Mouse (Mus musculus) layer of hippocampus, adult 18-20 months (tissue): ENCODE data around the gene Abl2. TPM values are rescaled to one million over a fixed set of nuclear protein-coding genes. Genes with fewer than 3 reads are reported as not detected.
"Not testable (repeated sequence)": the region's sequence is repeated elsewhere in the genome, so short reads cannot be mapped to it uniquely, and the experiment has no call there.

Experiments
- DNase-seq, 2 experiments: peaks; one replicate each; pipeline ENCODE4 v3.0.0; 2022; ENCODE audit warnings: low spot score in 2 of 2
- long read RNA-seq: library from polyadenylated mRNA; stranded (forward); transcript quantifications from one replicate; pipeline ENCODE4 v2.0.0, GENCODE M21; 2021
- total RNA-seq, 2 experiments: library from RNA; stranded (reverse); gene quantifications; 2 replicates each; pipeline ENCODE4 v1.2.3; 2021

Abl2 gene
- total RNA-seq, result 10 to 100 TPM; 83.1 to 89.9 TPM
- long read RNA-seq, full-length matches to known transcripts, result 2 of 36 reads
- long read RNA-seq, partial matches to known transcripts, result 1 of 36 reads
- long read RNA-seq, other reads (novel, unspliced or antisense), result 33 of 36 reads

DNA sequence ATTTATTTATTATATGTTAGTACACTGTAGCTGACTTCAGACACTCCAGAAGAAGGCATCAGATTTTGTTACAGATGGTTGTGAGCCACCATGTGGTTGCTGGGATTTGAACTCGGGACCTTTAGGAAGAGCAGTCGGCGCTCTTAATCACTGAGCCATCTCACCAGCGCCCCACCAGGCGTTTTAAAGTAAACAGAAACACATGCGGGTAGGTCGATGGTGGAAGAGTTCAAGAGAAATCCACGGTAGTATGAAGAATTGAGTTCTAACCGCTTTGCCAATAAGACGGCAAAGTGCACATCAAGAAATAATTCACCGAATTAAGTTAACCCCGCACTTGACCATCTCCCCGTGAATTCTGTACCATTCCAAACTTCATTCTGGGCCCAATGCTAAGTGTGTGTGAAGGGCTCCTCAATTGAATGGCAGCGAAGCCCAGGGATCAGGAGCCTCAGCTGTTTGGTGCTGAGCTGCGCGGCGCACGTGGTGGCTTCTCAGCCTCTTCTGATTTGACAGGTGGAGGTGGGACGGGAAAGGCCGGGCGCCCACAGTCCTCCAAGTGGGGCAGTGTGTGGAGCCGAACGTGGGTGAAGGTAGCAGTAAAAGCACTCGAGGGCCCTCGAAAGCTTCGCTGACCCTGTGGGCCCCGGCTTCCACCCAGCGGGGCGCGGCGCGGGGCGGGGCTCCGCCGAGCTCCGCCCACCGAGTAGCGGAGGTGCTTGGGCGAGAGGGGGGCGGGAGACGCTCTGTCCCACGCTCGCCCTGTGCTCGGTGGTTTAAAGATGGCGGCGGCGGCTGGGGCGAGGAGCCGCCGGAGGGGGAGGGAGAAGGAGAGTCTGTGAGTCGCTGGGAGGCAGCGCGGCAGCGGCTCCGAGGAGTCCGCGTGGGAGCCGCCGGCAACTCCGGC, at the start of gene Abl2:
TSS of gene Abl2 (plus strand) at position 763 of the 907 bp plus-strand sequence.
- peak; percentile 84 to 92 for DNase-seq

DNA sequence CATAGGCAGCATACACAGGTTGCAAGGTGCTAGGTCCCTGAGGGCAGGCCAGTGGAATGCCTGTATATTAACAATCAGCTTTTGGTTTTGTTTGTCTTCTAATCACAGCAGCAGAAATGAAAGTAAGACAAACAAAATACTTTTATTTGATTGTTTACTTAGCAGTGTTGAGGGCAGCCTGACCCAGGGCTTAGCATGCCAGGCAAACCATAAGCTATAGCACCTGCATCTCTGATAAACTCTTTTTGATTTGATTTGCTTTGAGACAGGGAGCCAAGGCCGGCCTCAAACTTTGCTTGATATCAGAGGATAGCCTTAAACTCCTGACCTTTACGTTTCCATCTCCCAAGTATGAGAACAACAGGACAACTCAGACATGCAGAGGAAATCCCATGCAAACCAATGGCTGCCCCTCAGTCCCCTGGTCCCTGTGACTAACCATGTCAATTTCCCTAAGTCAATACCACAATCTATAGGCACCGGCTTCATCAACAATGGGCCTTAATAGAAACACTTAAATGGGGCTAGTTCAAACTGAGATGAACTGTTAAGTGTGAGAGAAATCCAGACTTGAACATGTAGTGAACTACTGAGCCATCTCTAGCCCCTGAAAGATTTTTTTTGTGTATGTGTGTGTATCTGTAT, 38.3 kb upstream of the Abl2 start:
- DNase-seq, result no peak

DNA sequence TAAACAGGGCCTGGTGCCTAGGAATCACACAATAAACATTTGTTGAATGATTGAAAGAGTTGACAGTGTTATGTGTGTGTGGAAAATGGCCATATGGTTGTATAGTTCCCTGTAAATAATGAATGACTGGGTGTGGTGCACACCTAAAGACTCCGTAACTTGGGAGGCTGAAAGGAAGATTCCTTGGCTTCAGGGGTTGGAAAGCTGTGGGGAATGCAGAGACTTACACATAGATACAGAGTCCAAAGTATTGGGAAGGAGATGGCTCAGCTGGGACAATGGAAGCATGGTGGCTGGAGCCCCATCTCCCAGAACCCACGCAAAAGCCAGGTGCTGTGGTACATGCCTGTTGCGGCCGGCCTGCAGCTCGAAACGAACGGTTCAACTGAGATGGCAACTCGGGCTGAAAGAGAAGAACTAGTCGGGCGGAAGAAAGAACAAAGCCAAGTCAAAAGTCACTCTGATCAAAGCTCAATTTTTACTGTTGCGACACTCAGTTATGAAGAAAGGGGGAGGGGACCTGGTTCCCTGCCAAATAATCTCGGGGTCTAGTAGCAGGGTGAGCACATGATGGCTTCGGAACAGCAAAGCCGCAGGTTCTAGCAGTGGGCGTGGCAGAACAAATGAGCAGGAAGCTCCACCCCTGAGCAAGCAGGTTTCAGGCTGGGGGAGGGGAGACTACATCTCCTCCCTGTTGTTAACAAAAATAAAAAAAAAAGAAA, 36.6 kb upstream of the Abl2 start:
- no peak for DNase-seq

DNA sequence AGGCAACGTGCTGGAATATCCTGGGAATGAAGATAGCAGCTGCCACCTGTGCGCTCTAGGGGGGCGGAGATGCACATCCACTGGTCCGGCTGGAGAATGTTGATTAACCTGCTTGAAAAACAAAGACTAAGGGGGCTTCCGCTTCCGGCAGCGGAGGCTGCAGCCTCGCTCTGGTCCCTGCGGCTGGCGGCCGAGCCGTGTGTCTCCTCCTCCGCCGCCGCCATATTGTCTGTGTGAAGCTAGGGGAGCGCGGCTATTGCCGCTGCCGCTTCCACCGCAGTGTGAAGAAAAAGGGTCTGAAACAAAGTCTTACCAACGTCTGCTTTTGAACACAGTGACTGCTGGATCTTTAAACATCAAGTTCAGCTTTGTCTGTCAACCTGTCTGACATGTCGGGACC, 34.7 kb upstream of the Abl2 start, which contains the start of gene Gm10031:
TSS of gene Gm10031 (plus strand) at position 171 of the 400 bp plus-strand sequence.
- not testable (repeated sequence) for DNase-seq

DNA sequence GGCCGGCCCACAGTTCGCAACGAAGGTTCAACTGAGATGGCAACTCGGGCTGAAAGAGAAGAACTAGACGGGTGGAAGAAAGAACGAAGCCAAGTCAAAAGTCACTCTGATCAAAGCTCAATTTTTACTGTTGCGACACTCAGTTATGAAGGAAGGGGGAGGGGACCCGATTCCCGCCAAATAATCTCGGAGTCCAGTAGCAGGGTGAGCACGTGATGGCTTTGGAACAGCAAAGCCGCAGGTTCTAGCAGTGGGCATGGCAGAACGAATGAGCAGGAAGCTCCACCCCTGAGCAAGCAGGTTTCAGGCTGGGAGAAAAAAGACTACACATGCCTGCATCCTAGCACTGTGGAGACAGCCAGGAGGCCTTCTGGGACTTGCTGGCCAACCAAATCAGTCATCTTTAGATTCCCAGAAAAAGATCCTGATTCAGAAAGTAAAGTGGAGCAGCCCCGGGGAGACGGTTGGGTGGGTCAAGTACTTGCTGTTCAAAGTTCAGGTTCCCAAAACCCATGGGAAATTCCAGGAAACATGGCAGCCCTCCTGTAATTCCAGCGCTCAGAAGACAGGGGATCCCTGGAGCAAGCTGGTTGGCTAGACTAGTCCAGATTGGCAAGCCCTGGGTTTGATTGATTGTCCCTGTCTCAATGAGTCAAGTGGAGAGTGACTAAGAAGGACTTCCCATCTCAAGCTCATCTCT, 26.0 kb upstream of the Abl2 start:
- DNase-seq, result not testable (repeated sequence)

DNA sequence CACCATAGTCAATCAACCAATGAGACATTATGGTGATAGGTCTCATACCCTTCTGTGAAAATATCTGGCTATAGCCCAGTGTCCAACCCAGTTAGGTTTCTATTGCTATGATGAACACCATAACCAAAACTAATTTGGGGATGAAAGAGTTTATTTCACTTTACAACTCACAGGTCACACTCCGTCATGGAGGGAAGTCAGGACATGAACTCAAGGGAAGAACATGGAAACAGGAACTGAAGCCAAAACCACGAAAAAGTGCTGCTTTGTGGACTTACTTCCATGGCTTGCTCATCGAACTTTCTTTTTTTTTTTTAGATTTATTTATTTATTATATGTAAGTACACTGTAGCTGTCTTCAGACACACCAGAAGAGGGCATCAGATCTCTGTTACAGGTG, 25.1 kb upstream of the Abl2 start:
- no peak for DNase-seq

DNA sequence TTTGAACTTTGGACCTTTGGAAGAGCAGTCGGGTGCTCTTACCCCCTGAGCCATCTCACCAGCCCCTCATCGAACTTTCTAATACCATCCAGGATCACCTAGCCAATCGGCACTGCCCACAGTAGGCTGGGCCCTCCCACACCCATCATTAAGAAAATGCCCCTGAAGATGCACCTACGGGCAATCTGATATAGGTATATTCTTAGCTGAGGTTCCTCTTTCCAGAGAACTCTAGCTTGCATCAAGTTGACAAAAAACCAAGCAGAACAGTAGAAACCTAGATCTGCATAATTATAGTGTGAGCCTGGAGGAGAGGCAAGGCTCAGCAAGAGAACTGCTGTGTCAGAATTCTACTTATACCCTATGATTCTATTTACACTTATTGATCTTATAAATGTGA, 24.7 kb upstream of the Abl2 start:
- DNase-seq, result no peak

DNA sequence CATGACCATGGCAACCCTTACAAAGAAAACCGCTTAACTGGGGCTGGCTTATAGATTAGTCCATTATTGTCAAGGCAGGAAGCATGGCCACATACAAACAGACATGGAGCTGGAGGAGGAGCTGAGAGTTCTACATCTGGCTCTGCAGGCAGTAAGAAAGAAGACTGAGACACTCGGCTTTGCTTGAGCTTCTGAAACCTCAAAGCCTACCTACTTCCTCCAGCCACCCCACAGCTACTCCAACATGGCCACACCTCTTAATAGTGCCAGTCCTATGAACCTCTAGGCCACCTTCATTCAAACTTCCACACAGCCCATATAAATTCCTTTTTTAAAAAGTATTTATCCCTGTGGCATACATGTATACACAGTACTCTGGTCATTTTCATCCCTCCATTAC, 21.6 kb upstream of the Abl2 start:
- no peak for DNase-seq

DNA sequence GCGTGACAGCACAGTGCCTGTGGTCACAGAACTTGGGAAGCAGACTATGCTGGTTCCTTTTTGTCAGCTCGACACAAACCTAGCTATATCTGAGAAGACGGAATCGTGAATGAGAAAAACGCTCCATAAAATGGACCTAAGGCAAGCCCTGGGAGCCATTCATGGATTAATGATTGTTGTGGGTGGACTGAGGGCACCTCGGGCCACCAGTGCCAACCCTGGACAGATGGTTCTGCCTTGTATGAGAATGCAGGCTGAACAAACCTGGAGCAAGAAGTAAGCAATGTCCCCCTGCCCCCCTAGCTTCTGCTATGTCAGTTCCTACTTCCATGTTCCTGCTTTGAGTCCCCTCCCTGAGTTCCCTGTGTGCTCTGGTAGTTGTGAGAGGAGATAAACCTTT, 20.9 kb upstream of the Abl2 start:
- DNase-seq, result no peak

DNA sequence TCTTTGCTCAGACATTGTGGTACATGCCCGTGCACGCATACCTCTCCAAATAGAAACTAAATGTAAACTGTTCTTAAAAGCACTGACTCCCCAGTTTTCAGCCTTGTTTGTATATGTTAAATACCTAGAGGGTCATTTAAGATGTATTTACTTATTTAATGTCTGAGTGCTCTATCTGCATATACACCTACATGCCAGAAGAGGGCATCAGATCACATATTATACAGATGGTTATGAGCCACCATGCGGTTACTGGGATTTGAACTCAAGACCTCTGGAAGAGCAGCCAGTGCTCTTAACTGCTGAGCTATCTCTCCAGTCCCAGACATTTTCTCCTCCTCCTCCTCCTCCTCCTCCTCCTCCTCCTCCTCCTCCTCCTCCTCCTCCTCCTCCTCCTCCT, 20.2 kb upstream of the Abl2 start:
- DNase-seq, result no peak

DNA sequence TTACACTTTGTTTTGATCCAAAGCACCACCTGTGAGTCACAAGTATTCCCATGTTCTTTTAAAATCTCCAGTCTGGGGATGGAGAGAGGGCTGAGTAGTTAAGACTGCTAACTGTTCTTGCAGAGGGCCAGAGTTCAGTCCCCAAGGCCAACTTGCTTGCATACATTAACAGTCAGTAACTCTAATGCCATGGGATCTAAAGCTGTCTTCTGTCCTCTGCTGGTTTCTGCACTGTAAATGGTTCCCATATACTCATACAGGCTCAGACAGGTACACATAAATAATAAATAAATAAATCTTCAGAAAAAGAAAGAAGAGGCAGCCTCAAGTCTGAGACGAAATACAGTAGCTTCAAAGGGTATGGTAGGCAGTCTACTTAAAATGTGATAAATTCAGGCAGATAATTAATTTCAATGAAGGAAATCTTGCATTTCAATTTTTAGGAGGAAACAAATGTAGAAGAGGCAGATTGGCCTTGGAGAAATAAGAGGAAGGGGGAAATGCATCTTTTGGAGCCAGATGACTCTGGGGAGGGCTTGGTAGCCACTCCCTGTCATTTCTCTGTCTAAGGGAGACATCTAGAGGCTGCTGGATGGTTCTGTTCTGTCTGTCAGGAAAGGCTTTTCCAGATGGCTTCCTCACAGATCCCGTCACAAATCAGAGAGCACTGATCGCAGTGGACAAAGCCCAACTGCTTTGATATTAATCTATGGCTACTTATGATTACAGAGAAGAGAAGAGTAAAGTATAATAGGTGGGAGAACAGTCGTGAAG, 18.6 kb upstream of the Abl2 start:
- DNase-seq, result peak; percentile 7 to 65

DNA sequence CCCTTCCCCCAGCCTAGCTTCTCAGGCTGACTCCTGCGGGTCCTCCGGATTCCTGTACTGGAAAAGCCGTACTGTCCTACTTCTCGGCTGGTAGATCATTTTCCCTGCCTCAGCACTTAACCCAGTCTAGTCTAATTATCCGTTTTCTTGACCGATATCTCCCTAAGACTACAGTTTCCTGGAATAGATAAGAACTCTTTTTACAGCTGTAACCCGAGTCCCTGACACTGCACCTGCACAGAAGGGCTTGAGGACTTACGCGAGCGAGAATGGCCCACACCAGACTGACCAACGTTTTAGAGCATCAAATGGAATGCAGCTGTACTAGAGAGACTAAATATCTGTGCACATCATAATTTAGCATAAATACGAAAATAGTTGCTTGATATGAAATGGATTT, 14.6 kb upstream of the Abl2 start:
- DNase-seq, result no peak

DNA sequence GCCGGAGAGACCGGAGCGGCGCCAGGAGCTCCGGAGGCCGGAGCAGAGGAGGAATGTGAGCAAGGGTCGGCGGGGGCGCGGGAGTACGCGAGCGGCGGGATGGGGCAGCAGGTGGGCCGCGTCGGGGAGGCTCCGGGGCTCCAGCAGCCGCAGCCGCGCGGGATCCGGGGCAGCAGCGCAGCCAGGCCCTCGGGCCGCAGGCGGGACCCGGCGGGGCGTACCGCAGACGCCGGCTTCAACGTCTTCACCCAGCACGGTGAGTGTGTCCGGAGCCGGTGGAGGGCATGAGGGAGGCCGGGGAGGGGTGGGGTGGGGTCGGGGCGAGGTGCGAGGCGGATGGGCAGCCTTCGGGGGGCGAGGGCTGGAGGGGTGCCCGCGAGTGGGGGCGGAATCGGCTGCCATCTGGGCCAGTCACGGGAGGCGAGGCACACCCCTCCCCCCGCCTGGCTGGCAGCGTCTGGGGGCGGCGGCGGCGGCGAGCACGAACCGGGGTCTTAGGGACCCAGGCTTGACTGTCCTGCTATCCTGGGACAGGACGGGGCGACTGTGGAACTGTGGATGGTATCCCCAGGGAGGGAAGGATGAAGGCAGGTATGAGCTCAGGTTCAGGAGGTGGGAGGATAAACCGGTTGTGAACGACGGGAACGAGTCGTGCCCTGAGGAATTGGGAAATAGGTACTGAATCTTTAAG, 509 bp downstream of the Abl2 start:
- DNase-seq, result peak; percentile 22 to 63

DNA sequence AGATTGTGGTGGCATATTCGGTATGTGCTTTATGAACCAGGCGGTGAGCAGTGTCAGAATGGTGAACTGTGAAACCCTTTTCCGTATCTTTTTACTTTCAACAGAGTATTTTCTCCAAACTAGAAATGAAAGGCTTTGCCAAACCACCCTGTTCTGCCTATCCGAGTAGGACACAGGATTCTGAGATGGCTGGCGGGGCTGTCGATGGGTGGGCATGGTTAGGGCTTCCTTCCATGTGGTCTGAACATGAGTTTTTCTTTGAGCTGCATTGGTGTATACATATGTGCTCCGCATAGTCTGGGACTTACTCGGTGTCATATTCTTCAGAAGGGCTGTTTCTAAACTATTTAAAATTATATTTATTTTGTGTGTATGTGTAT, 1.0 kb downstream of the Abl2 start:
- DNase-seq, result no peak

DNA sequence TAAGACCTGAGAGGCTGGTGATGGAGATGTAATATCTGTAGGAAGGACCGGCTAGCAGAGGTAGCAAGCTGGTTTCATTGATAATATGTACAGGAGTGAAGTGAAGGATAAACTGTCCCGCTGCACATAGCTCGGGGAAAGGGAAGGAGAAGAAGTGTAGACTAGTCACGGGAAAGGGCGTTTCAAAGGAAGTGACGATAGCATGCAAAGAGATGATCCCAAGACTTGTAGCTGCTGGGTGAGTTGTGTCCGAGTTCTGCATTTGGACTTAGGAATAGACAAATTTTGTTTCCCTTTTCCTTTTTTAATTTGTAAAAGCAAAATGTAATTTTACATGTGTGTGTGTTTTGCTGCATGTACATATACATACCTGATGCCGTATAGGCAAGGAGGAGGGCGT, 1.9 kb downstream of the Abl2 start:
- no peak for DNase-seq

DNA sequence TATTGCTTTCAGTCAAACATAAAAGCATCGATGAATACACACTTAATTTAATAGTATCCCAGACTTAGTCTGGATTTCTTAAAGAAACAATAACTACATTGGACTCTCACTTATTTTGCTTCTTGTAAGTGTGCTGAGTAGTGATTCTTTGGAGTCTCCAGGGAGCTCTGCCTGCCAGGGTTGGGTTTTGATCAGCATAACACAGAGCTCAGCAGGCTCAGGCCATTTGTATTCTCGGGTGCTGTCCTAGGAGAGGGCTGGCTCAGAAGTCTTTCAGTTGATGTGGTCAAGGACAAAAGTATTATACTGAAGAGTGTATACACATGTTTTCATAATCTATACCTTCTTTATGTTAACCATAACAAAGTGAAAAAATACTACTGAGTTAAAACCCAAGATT, 6.7 kb downstream of the Abl2 start:
- DNase-seq, result no peak

DNA sequence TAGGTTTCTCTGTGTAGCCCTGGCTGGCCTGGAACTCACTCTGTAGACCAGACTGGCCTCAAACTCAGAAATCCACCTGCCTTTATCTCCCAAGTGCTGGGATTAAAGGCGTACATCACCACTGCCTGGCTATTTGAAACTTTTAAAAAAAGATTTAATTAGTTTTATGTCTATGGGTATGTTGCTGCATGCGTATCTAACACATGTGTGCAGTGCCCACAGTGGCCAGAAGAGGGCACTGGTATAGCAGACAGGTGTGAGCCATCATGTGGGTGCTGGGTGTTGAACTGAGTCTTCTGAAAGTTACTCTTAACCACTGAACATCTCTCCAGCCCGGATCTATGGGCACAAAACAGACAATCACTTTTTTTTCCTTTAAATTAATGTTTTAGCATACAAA, 7.5 kb downstream of the Abl2 start:
- DNase-seq, result no peak

DNA sequence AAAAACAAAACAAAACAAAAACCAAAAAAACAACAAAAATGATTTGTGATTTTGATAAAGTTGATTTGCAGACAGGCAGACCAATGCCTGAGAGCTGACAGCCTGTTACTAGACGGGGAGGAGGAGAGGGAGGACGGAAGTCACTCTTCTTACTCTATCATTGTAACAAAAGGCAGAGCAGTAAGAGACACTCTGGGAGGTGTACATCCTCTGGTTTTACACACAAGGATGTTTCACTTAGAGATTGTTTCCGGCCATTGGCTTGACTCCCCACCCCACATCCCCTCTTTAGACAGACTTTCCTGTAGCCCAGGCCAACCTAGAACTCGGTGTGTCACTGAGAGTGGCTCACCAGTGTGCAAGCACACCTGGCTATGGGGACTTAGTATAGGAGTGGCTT, 11.0 kb downstream of the Abl2 start:
- no peak for DNase-seq

DNA sequence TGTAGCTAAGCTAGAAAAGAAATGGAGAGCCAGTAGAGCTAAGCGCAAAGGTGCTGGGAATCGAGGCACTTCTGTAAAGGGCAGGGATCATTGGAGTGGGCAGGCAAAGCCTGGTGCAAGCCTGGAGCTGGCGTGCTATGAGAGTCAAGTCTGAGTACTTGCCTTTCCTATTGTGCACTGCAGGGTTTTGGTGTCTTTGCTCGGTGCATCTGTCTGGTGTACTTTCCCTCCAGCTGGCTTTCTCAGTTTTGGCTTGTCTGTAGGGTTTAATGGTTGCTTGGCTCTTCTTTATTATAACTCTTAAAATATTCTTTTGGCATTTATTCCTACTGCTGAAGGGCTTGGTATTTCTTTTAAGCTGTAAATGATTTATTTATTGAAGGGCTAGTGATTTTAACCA, 14.4 kb downstream of the Abl2 start:
- peak; percentile 50 to 69 for DNase-seq

DNA sequence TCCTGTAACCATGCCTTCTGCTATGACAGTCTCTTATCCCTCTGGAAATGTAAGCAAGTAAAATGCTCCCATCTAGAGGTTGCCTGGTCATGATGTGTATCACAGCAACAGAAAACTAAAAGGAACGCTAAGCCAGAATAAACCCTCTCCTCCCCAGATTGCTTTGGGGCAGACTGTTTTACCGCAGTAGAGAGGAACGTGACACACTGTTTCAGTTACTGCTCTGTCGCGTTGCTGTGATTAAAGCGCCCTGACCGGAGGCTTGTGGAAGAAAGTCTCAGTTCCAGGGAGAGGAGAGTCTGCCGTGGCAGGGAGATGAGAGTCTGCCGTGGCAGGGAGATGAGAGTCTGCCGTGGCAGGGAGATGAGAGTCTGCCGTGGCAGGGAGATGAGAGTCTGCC, 22.6 kb downstream of the Abl2 start:
- DNase-seq, result peak in 1 of 2 experiments; percentile 27
